In the genomic region with DNA sequence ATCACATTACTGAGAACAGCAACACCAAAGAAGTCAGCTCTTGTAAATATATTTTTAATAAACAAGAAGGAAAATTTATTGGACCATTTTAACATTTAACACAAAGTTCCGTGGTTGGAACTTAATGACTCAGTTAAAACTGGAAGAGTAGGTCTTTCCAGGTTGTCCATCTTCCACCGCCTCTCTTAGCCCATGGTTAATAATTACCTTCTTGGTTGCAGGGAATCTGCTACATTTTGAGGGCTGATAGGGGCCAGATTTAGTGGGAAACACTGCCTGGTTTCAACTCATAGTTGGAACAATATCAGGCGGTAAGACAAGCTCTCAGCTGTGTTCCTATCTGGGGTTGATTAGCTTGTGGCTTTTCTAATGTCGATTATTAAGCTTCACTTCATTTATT, we compare ENCODE assay signal across 19 mouse cellular contexts.
"Had no signal": no experiment of that assay in that cellular context is flagged by ENCODE, and none has a peak within 500 bp of the region (broad histone marks: within the 10 kb centered on the region; RNA-seq: fewer than 3 reads in every experiment).

No protein-coding gene starts in this region.

- H3K4me1 ChIP-seq: midbrain, embryonic 10.5 days; neural tube, embryonic 15.5 days had no signal

- DNase-seq: lung, adult 18-20 months; lung, embryonic 14.5 days; lung, postnatal 10 days; lung, postnatal 4 days; midbrain, embryonic 14.5 days; retina, postnatal 1 day; right cerebral cortex, adult 18-20 months; right cerebral cortex, postnatal 25 days; right cerebral cortex, postnatal 4 days; spleen, adult 18-20 months; thymus, adult 2 months; thymus, postnatal 25 days; thymus, postnatal 4 days had no signal

- H3K27me3 ChIP-seq: midbrain, embryonic 12.5 days; neural tube, embryonic 13.5 days; neural tube, embryonic 15.5 days; stomach, embryonic 15.5 days had no signal

- H3K9ac ChIP-seq: lung, embryonic 14.5 days; midbrain, embryonic 12.5 days; neural tube, embryonic 13.5 days; neural tube, embryonic 15.5 days; stomach, embryonic 15.5 days had no signal

- H3K9me3 ChIP-seq: midbrain, embryonic 10.5 days; midbrain, embryonic 12.5 days; neural tube, embryonic 13.5 days; neural tube, embryonic 15.5 days; stomach, embryonic 15.5 days had no signal

- H3K4me3 ChIP-seq: midbrain, embryonic 10.5 days; midbrain, embryonic 12.5 days; myocyte; neural tube, embryonic 13.5 days; neural tube, embryonic 15.5 days; stomach, embryonic 15.5 days had no signal

- H3K27ac ChIP-seq: midbrain, embryonic 10.5 days; midbrain, embryonic 12.5 days; neural tube, embryonic 13.5 days; neural tube, embryonic 15.5 days; stomach, embryonic 15.5 days had no signal

- H3K36me3 ChIP-seq: midbrain, embryonic 10.5 days; midbrain, embryonic 12.5 days; neural tube, embryonic 13.5 days; neural tube, embryonic 15.5 days; stomach, embryonic 15.5 days had no signal

- H3K4me2 ChIP-seq: lung, embryonic 14.5 days; midbrain, embryonic 12.5 days; neural tube, embryonic 13.5 days; neural tube, embryonic 15.5 days; stomach, embryonic 15.5 days had no signal
